Mouse (Mus musculus): Measurements from ENCODE around the gene Ambra1.
A peak's percentile ranks its signal among the peaks of the same experiment; 100 is the strongest.

Ambra1 gene

GRCm38 (mm10) chr2:91739586-91739985 is 9.7 kb downstream of the Ambra1 start:
- no peak for DNase-seq

GRCm38 (mm10) chr2:91744686-91745085 is 14.8 kb downstream of the Ambra1 start:
- DNase-seq = no peak

- peak; percentile 52 to 56 for DNase-seq
These were observed 19.9 kb downstream of the Ambra1 start for GRCm38 (mm10) chr2:91749811-91750261.

- no peak for DNase-seq
These were observed 42.2 kb downstream of the Ambra1 start for GRCm38 (mm10) chr2:91771921-91772705.

- DNase-seq = no peak
These were observed 43.4 kb downstream of the Ambra1 start for GRCm38 (mm10) chr2:91773309-91773708.

- peak; percentile 8 to 13 for DNase-seq
These were observed 49.2 kb downstream of the Ambra1 start for GRCm38 (mm10) chr2:91779166-91779565.

GRCm38 (mm10) chr2:91791621-91792020 is 61.7 kb downstream of the Ambra1 start:
- no peak for DNase-seq

GRCm38 (mm10) chr2:91792346-91792745 is 62.4 kb downstream of the Ambra1 start:
- peak in 1 of 2 experiments; percentile 6 for DNase-seq

GRCm38 (mm10) chr2:91794466-91794865 is 64.5 kb downstream of the Ambra1 start:
- DNase-seq = peak in 1 of 2 experiments; percentile 40

GRCm38 (mm10) chr2:91795091-91795490 is 65.2 kb downstream of the Ambra1 start:
- no peak for DNase-seq

GRCm38 (mm10) chr2:91811433-91811832 is 81.5 kb downstream of the Ambra1 start:
- DNase-seq = peak; percentile 64 to 73

GRCm38 (mm10) chr2:91816741-91817140 is 86.8 kb downstream of the Ambra1 start:
- no peak for DNase-seq

- peak; percentile 56 to 84 for DNase-seq
These were observed 102.3 kb downstream of the Ambra1 start for GRCm38 (mm10) chr2:91832227-91832626.

- DNase-seq = no peak
These were observed 104.3 kb downstream of the Ambra1 start for GRCm38 (mm10) chr2:91834272-91834671.

- no peak for DNase-seq
These were observed 105.1 kb downstream of the Ambra1 start for GRCm38 (mm10) chr2:91835031-91835430.

GRCm38 (mm10) chr2:91835631-91836030 is 105.7 kb downstream of the Ambra1 start:
- no peak for DNase-seq

- DNase-seq = no peak
These were observed 114.2 kb downstream of the Ambra1 start for GRCm38 (mm10) chr2:91844085-91844484.

GRCm38 (mm10) chr2:91852446-91853191 is 122.7 kb downstream of the Ambra1 start:
- no peak for DNase-seq

- no peak for DNase-seq
These were observed 124.6 kb downstream of the Ambra1 start for GRCm38 (mm10) chr2:91854575-91854974.

- no peak for DNase-seq
These were observed 127.0 kb downstream of the Ambra1 start for GRCm38 (mm10) chr2:91856958-91857357.

GRCm38 (mm10) chr2:91859423-91859822 is 129.5 kb downstream of the Ambra1 start:
- DNase-seq = no peak

- DNase-seq = no peak
These were observed 140.8 kb downstream of the Ambra1 start for GRCm38 (mm10) chr2:91870754-91871153.

- DNase-seq = no peak
These were observed 141.3 kb downstream of the Ambra1 start for GRCm38 (mm10) chr2:91871225-91871624.

- no peak for DNase-seq
These were observed 142.7 kb downstream of the Ambra1 start for GRCm38 (mm10) chr2:91872658-91873057.
